ENCODE assay signal across 13 mouse cellular contexts in genomic region chr17:87958283-87958682, GRCm38 (mm10). TPM values are rescaled to one million over a fixed set of nuclear protein-coding genes. Genes with fewer than 3 reads are reported as not detected.
DNase-seq lines count a peak whose midpoint lies in the region; ATAC-seq and TF ChIP-seq lines count a peak whose summit lies in the region.
"Had no signal": no experiment of that assay in that cellular context is flagged by ENCODE, and none has a peak within 500 bp of the region (broad histone marks: within the 10 kb centered on the region; RNA-seq: fewer than 3 reads in every experiment).

No protein-coding gene starts in this region.

- H3K9ac ChIP-seq in forebrain, postnatal 0 days, result no peak overlapping the region
- no peak overlapping the region for H3K9ac ChIP-seq in forebrain, embryonic 14.5 days (ENCODE audit: low read length)
- H3K9ac ChIP-seq in liver, adult 2 months (ENCODE audit: low read depth, low read length), result no peak overlapping the region
- no peak overlapping the region for H3K9ac ChIP-seq in liver, embryonic 12.5 days
- no peak overlapping the region for H3K9ac ChIP-seq in ES-E14 (ENCODE audit: insufficient read depth, low read depth, low read length, poor library complexity, severe bottlenecking)
- H3K9ac ChIP-seq in stomach, postnatal 0 days (ENCODE audit: low read length), result no peak overlapping the region
- H3K9ac ChIP-seq: forebrain, embryonic 13.5 days; heart, embryonic 13.5 days; limb, embryonic 13.5 days had no signal

- no peak overlapping the region for H3K27ac ChIP-seq in forebrain, postnatal 0 days (ENCODE audit: low read depth, low read length)
- H3K27ac ChIP-seq in forebrain, embryonic 14.5 days (ENCODE audit: low read depth, low read length), result no peak overlapping the region
- H3K27ac ChIP-seq in liver, adult 2 months (replicated peaks; ENCODE audit: insufficient read depth, low read depth, low read length), result no peak overlapping the region
- no peak overlapping the region for H3K27ac ChIP-seq in liver, embryonic 12.5 days
- H3K27ac ChIP-seq in ES-E14 (ENCODE audit: insufficient read depth, low read depth, low read length, poor library complexity, severe bottlenecking), result no peak overlapping the region
- H3K27ac ChIP-seq in stomach, postnatal 0 days (replicated peaks), result no peak overlapping the region
- no peak overlapping the region for H3K27ac ChIP-seq in embryonic facial prominence, embryonic 10.5 days (replicated peaks)
- H3K27ac ChIP-seq: forebrain, embryonic 13.5 days; heart, embryonic 13.5 days; limb, embryonic 13.5 days had no signal

- TF ChIP-seq CTCF in forebrain, postnatal 0 days (IDR thresholded peaks at IDR 0.05; ENCODE audit: low read depth), result peak; percentile 19; the same call in 1 of the 2 replicates
- 0 out of 2 replicates have a peak, but pooled peaks have one; percentile 9 for TF ChIP-seq CTCF in liver, adult 2 months (IDR thresholded peaks at IDR 0.05; ENCODE audit: low read depth, low read length)
- TF ChIP-seq CTCF in stomach, postnatal 0 days (IDR thresholded peaks at IDR 0.05; ENCODE audit: low read depth), result peak; percentile 33

- WGBS in forebrain, postnatal 0 days, result 67% methylated on average over 8 of the region's 8 CpGs
- 67% methylated on average over 8 of the region's 8 CpGs for WGBS in forebrain, embryonic 14.5 days
- WGBS in liver, adult 2 months, result 65% methylated on average over 8 of the region's 8 CpGs
- WGBS in liver, embryonic 12.5 days (ENCODE audit: insufficient replicate concordance), result 62% methylated on average over 8 of the region's 8 CpGs
- WGBS in stomach, postnatal 0 days, result 67% methylated on average over 8 of the region's 8 CpGs
- WGBS in embryonic facial prominence, embryonic 10.5 days, result 64% methylated on average over 8 of the region's 8 CpGs

- H3K4me1 ChIP-seq in forebrain, postnatal 0 days (ENCODE audit: insufficient read depth), result no peaks in the 10 kb centered on the region
- H3K4me1 ChIP-seq in forebrain, embryonic 14.5 days (ENCODE audit: control insufficient read depth, insufficient read depth, low read length), result no peaks in the 10 kb centered on the region
- H3K4me1 ChIP-seq in liver, adult 2 months (ENCODE audit: control insufficient read depth, insufficient read depth, low read length), result no peaks in the 10 kb centered on the region
- H3K4me1 ChIP-seq in liver, embryonic 12.5 days, result no peaks in the 10 kb centered on the region
- no peaks in the 10 kb centered on the region for H3K4me1 ChIP-seq in ES-E14 (ENCODE audit: control insufficient read depth in 2 of 2, insufficient read depth in 2 of 2, low read length in 2 of 2, poor library complexity in 1 of 2)
- H3K4me1 ChIP-seq in stomach, postnatal 0 days (replicated peaks; ENCODE audit: control insufficient read depth, insufficient read depth), result no peaks in the 10 kb centered on the region
- H3K4me1 ChIP-seq in embryonic facial prominence, embryonic 10.5 days, result peaks cover 4% of the 10 kb centered on the region; the same call in 1 of the 2 replicates
- H3K4me1 ChIP-seq: forebrain, embryonic 13.5 days; heart, embryonic 13.5 days; limb, embryonic 13.5 days had no signal

- H3K79me2 ChIP-seq in liver, adult 2 months (ENCODE audit: control insufficient read depth, insufficient read depth, low read length), result no peaks in the 10 kb centered on the region

- H3K4me3 ChIP-seq in forebrain, postnatal 0 days (ENCODE audit: low read depth, low read length), result no peak overlapping the region
- no peak overlapping the region for H3K4me3 ChIP-seq in forebrain, embryonic 14.5 days (ENCODE audit: low read depth, low read length)
- no peak overlapping the region for H3K4me3 ChIP-seq in liver, adult 2 months (ENCODE audit: insufficient read depth, low read depth, low read length)
- no peak overlapping the region for H3K4me3 ChIP-seq in liver, embryonic 12.5 days
- no peak overlapping the region for H3K4me3 ChIP-seq in ES-E14 (ENCODE audit: insufficient read depth in 1 of 2, low read depth in 1 of 2, low read length in 2 of 2, poor library complexity in 1 of 2, severe bottlenecking in 1 of 2)
- H3K4me3 ChIP-seq in stomach, postnatal 0 days (ENCODE audit: low read depth, low read length), result no peak overlapping the region
- H3K4me3 ChIP-seq in embryonic facial prominence, embryonic 10.5 days, result no peak overlapping the region
- H3K4me3 ChIP-seq: forebrain, embryonic 13.5 days; heart, embryonic 13.5 days; limb, embryonic 13.5 days had no signal

- TF ChIP-seq EP300 in stomach, postnatal 0 days (optimal IDR thresholded peaks at IDR 0.05), result no peak

- H3K9me3 ChIP-seq in forebrain, postnatal 0 days (ENCODE audit: low read length), result no peaks in the 10 kb centered on the region
- no peaks in the 10 kb centered on the region for H3K9me3 ChIP-seq in forebrain, embryonic 14.5 days (replicated peaks; ENCODE audit: control insufficient read depth, low read length)
- H3K9me3 ChIP-seq in liver, embryonic 12.5 days (replicated peaks), result no peaks in the 10 kb centered on the region
- H3K9me3 ChIP-seq in ES-E14 (ENCODE audit: control insufficient read depth, insufficient read depth, low read depth, low read length), result no peaks in the 10 kb centered on the region
- H3K9me3 ChIP-seq in stomach, postnatal 0 days (ENCODE audit: control insufficient read depth, low read length), result no peaks in the 10 kb centered on the region
- H3K9me3 ChIP-seq in embryonic facial prominence, embryonic 10.5 days, result 0 out of 2 replicates have a peak, but pooled peaks cover 3% of the 10 kb centered on the region
- H3K9me3 ChIP-seq: forebrain, embryonic 13.5 days; limb, embryonic 13.5 days had no signal

- H3K27me3 ChIP-seq in forebrain, postnatal 0 days (ENCODE audit: insufficient read depth, low read length), result no peaks in the 10 kb centered on the region
- H3K27me3 ChIP-seq in forebrain, embryonic 14.5 days (replicated peaks; ENCODE audit: control insufficient read depth, insufficient read depth, low read length), result no peaks in the 10 kb centered on the region
- no peaks in the 10 kb centered on the region for H3K27me3 ChIP-seq in liver, adult 2 months (ENCODE audit: control insufficient read depth, insufficient read depth, low read length)
- no peaks in the 10 kb centered on the region for H3K27me3 ChIP-seq in liver, embryonic 12.5 days (replicated peaks)
- no peaks in the 10 kb centered on the region for H3K27me3 ChIP-seq in stomach, postnatal 0 days (ENCODE audit: control insufficient read depth, insufficient read depth, low read length)
- no peaks in the 10 kb centered on the region for H3K27me3 ChIP-seq in embryonic facial prominence, embryonic 10.5 days (replicated peaks; ENCODE audit: low read depth, poor library complexity, severe bottlenecking)
- H3K27me3 ChIP-seq: forebrain, embryonic 13.5 days; heart, embryonic 13.5 days; limb, embryonic 13.5 days had no signal

- TF ChIP-seq POLR2A in liver, adult 2 months (IDR thresholded peaks at IDR 0.05; ENCODE audit: extremely low read depth, insufficient read depth, low read length), result no peak

- H3K4me2 ChIP-seq in forebrain, postnatal 0 days (ENCODE audit: low read depth), result no peak overlapping the region
- no peak overlapping the region for H3K4me2 ChIP-seq in forebrain, embryonic 14.5 days (ENCODE audit: low read length)
- no peak overlapping the region for H3K4me2 ChIP-seq in liver, embryonic 12.5 days
- no peak overlapping the region for H3K4me2 ChIP-seq in stomach, postnatal 0 days (replicated peaks; ENCODE audit: low read depth)
- H3K4me2 ChIP-seq: forebrain, embryonic 13.5 days; heart, embryonic 13.5 days; limb, embryonic 13.5 days had no signal

- DNase-seq in forebrain, postnatal 0 days, result no peak
- no peak for DNase-seq in forebrain, embryonic 14.5 days (ENCODE audit: low spot score)
- no peak for DNase-seq in liver, adult 2 months (ENCODE audit: extremely low read depth, low read depth, low spot score)
- DNase-seq in ES-E14 (ENCODE audit: low read depth, low spot score), result peak; percentile 56
- DNase-seq in stomach, postnatal 0 days (ENCODE audit: low spot score), result no peak
- no peak for DNase-seq in heart, adult 9 months (ENCODE audit: low spot score in 2 of 2)
- DNase-seq in embryonic facial prominence, embryonic 10.5 days (ENCODE audit: low spot score), result no peak

- no peaks in the 10 kb centered on the region for H3K36me3 ChIP-seq in forebrain, postnatal 0 days (ENCODE audit: insufficient read depth)
- no peaks in the 10 kb centered on the region for H3K36me3 ChIP-seq in forebrain, embryonic 14.5 days (ENCODE audit: control insufficient read depth, insufficient read depth, low read length)
- no peaks in the 10 kb centered on the region for H3K36me3 ChIP-seq in liver, adult 2 months (ENCODE audit: control insufficient read depth, insufficient read depth, low read length)
- H3K36me3 ChIP-seq in liver, embryonic 12.5 days, result no peaks in the 10 kb centered on the region
- no peaks in the 10 kb centered on the region for H3K36me3 ChIP-seq in ES-E14 (ENCODE audit: control insufficient read depth, insufficient read depth, low read length, poor library complexity, severe bottlenecking)
- no peaks in the 10 kb centered on the region for H3K36me3 ChIP-seq in stomach, postnatal 0 days (ENCODE audit: control insufficient read depth, insufficient read depth, low read length)
- H3K36me3 ChIP-seq in embryonic facial prominence, embryonic 10.5 days (replicated peaks), result no peaks in the 10 kb centered on the region
- H3K36me3 ChIP-seq: heart, embryonic 13.5 days; limb, embryonic 13.5 days had no signal

- in situ Hi-C loops in ES-E14 (cut with MboI; ENCODE audit: low sequenced_read_pairs in 2 of 2, unreplicated experiment in 2 of 2), result no loop called here

- no peak for ATAC-seq in forebrain, postnatal 0 days
- no peak for ATAC-seq in forebrain, embryonic 14.5 days
- ATAC-seq in liver, embryonic 12.5 days, result no peak
- ATAC-seq in stomach, postnatal 0 days (ENCODE audit: low FRiP score, low TSS enrichment), result no peak
- ATAC-seq: forebrain, embryonic 13.5 days had no signal

RNA-seq across cellular contexts. Expression of gene Msh6, which starts 16.6 kb away (rescaled TPM):
- total RNA-seq in forebrain, postnatal 0 days (2014; rRNA removed), result 23.0 and 29.3 TPM in 2 replicates
- 15.4 and 18.4 TPM in 2 replicates for polyA plus RNA-seq in forebrain, postnatal 0 days (2015; fragmentation: Nextera tagmentation; extraction: Ambion mirVana)
- polyA plus RNA-seq in forebrain, embryonic 14.5 days (2014; fragmentation: Nextera tagmentation; extraction: Ambion mirVana), result 31.9 and 39.3 TPM in 2 replicates
- 7.2 and 7.9 TPM in 2 replicates for total RNA-seq in liver, adult 2 months (2014; rRNA removed)
- polyA plus RNA-seq in liver, adult 2 months (2012; rRNA removed), result 1.1 and 1.4 TPM in 2 replicates
- 52.0 and 52.4 TPM in 2 replicates for polyA plus RNA-seq in liver, embryonic 12.5 days (2016; fragmentation: Nextera tagmentation; extraction: Ambion mirVana)
- total RNA-seq in ES-E14 (2012; rRNA removed), result 215 and 247 TPM in 2 replicates
- 11.3 and 11.6 TPM in 2 replicates for polyA plus RNA-seq in stomach, postnatal 0 days (2015; fragmentation: Nextera tagmentation; extraction: Ambion mirVana)
- 88.8 and 89.1 TPM in 2 replicates for polyA plus RNA-seq in embryonic facial prominence, embryonic 10.5 days (2016; fragmentation: Nextera tagmentation; extraction: Ambion mirVana)

RNA-seq across cellular contexts. Expression of gene Rpl36-ps4, which starts 37.5 kb away (rescaled TPM):
- total RNA-seq in forebrain, postnatal 0 days (2014; rRNA removed), result not detected in 2 replicates
- not detected in 2 replicates for polyA plus RNA-seq in forebrain, postnatal 0 days (2015; fragmentation: Nextera tagmentation; extraction: Ambion mirVana)
- not detected in 2 replicates for polyA plus RNA-seq in forebrain, embryonic 14.5 days (2014; fragmentation: Nextera tagmentation; extraction: Ambion mirVana)
- total RNA-seq in liver, adult 2 months (2014; rRNA removed), result not detected in 2 replicates
- not detected in 2 replicates for polyA plus RNA-seq in liver, adult 2 months (2012; rRNA removed)
- polyA plus RNA-seq in liver, embryonic 12.5 days (2016; fragmentation: Nextera tagmentation; extraction: Ambion mirVana), result not detected in 2 replicates
- not detected in 2 replicates for total RNA-seq in ES-E14 (2012; rRNA removed)
- not detected in 2 replicates for polyA plus RNA-seq in stomach, postnatal 0 days (2015; fragmentation: Nextera tagmentation; extraction: Ambion mirVana)
- polyA plus RNA-seq in embryonic facial prominence, embryonic 10.5 days (2016; fragmentation: Nextera tagmentation; extraction: Ambion mirVana), result not detected in 2 replicates
- total RNA-seq: megakaryocyte, adult 5-6 weeks had no signal
- polyA plus RNA-seq: forebrain, embryonic 13.5 days; heart, embryonic 13.5 days; kidney, embryonic 16.5 days; limb, embryonic 13.5 days had no signal
